Mouse (Mus musculus) bone marrow macrophage, adult 2 months (primary cell): ENCODE results near the gene Eif2b1. TPM values are rescaled to one million over a fixed set of nuclear protein-coding genes. Genes with fewer than 3 reads are reported as not detected.

Source experiments
- H3K27ac ChIP-seq: 2 replicates; pipeline ENCODE4 v1.5.1; 2012; ENCODE audit warnings: low read depth, low read length; ENCODE audit not compliant: insufficient read depth
- H3K4me1 ChIP-seq: 2 replicates; pipeline ENCODE4 v1.6.1; 2012; ENCODE audit warnings: low read length; ENCODE audit not compliant: control insufficient read depth, insufficient read depth
- H3K4me3 ChIP-seq: 2 replicates; pipeline ENCODE4 v1.5.1; 2012; ENCODE audit warnings: mild to moderate bottlenecking, low read length, moderate library complexity; ENCODE audit not compliant: insufficient read depth
- CTCF ChIP-seq: IDR thresholded peaks from 2 replicates; pipeline ENCODE4 v1.5.1; 2012; ENCODE audit warnings: low read depth, mild to moderate bottlenecking, low read length, moderate library complexity
- POLR2A ChIP-seq: IDR thresholded peaks from 2 replicates; pipeline ENCODE4 v1.6.1; 2012; ENCODE audit warnings: mild to moderate bottlenecking, low read depth, low read length, borderline replicate concordance
- polyA plus RNA-seq: library from polyadenylated mRNA; stranded (reverse); fragments of >200 nt; gene quantifications from 2 replicates; pipeline ENCODE4 v1.2.4, GENCODE M21; 2012; ENCODE audit not compliant: missing spikeins, insufficient read depth, insufficient read length

Eif2b1 gene
- polyA plus RNA-seq, 1 experiment: 17.9 TPM

- H3K27ac ChIP-seq: peak overlapping the region; percentile 89
- TF ChIP-seq CTCF (no peak), POLR2A (no peak)
Measured at GRCm38 (mm10) chr5:124541602-124541973, 37.3 kb downstream of the Eif2b1 start.

GRCm38 (mm10) chr5:124540905-124541601 lies 37.9 kb downstream of the Eif2b1 start:
- H3K27ac ChIP-seq: peak overlapping the region; percentile 89
- H3K4me3 ChIP-seq: peak overlapping the region; percentile 82
- no peak for TF ChIP-seq CTCF
- no peak for TF ChIP-seq POLR2A
- peaks cover 12% of the 10 kb centered on the region for H3K4me1 ChIP-seq

More at GRCm38 (mm10) chr5:124541602-124541973, 37.3 kb downstream of the Eif2b1 start:
- H3K4me1 ChIP-seq: peaks cover 12% of the 10 kb centered on the region
- peak overlapping the region; percentile 82 for H3K4me3 ChIP-seq

- TF ChIP-seq POLR2A (no peak), CTCF (no peak)
- H3K4me1 ChIP-seq: peaks cover 12% of the 10 kb centered on the region
- peak within 1 kb of the TSS; percentile 89 for H3K27ac ChIP-seq
- H3K4me3 ChIP-seq: peak within 1 kb of the TSS; percentile 82
Measured at GRCm38 (mm10) chr5:124540383-124540786, 38.5 kb downstream of the Eif2b1 start, which contains the start of gene Tmed2. Gene Tmed2 (plus strand): TSS chr5:124540695.

GRCm38 (mm10) chr5:124539905-124540304 lies 39.0 kb downstream of the Eif2b1 start:
- Histone ChIP-seq H3K27ac (peak overlapping the region; percentile 60; the same call in 1 of the 2 replicates), H3K4me1 (peaks cover 12% of the 10 kb centered on the region), H3K4me3 (no peak overlapping the region; the same call in 1 of the 2 replicates)
- no peak for TF ChIP-seq POLR2A
- TF ChIP-seq CTCF: no peak

- Histone ChIP-seq H3K4me3 (no peak overlapping the region), H3K4me1 (peaks cover 12% of the 10 kb centered on the region), H3K27ac (no peak overlapping the region)
- TF ChIP-seq CTCF (no peak), POLR2A (no peak)
Measured at GRCm38 (mm10) chr5:124538813-124539792, 39.8 kb downstream of the Eif2b1 start.

GRCm38 (mm10) chr5:124536776-124537175 lies 42.2 kb downstream of the Eif2b1 start:
- Histone ChIP-seq H3K4me3 (no peak overlapping the region), H3K27ac (no peak overlapping the region), H3K4me1 (peaks cover 7% of the 10 kb centered on the region; the same call in 1 of the 2 replicates)
- TF ChIP-seq POLR2A: no peak
- TF ChIP-seq CTCF: no peak

- no peak for TF ChIP-seq CTCF
- no peak for TF ChIP-seq POLR2A
- no peak overlapping the region for H3K4me3 ChIP-seq
- no peak overlapping the region for H3K27ac ChIP-seq
- peaks cover 12% of the 10 kb centered on the region for H3K4me1 ChIP-seq
Measured at GRCm38 (mm10) chr5:124535016-124535415, 43.9 kb downstream of the Eif2b1 start.

- Histone ChIP-seq H3K4me1 (peaks cover 17% of the 10 kb centered on the region), H3K4me3 (no peak overlapping the region), H3K27ac (no peak overlapping the region)
- TF ChIP-seq POLR2A (no peak), CTCF (no peak)
Measured at GRCm38 (mm10) chr5:124532451-124532850, 46.5 kb downstream of the Eif2b1 start.

GRCm38 (mm10) chr5:124531583-124531930 lies 47.4 kb downstream of the Eif2b1 start:
- no peak for TF ChIP-seq POLR2A
- TF ChIP-seq CTCF: no peak
- Histone ChIP-seq H3K27ac (no peak overlapping the region), H3K4me1 (peaks cover 12% of the 10 kb centered on the region), H3K4me3 (peak overlapping the region; percentile 66)
